Mouse (Mus musculus): ENCODE data around the gene Zgrf1. TPM values are rescaled to one million over a fixed set of nuclear protein-coding genes. Genes with fewer than 3 reads are reported as not detected.
A peak's percentile ranks its signal among the peaks of the same experiment; 100 is the strongest.

Zgrf1 gene
- total and polyA plus RNA-seq, 2 experiments from 2014 or later, result 1.3 to 3.8 TPM

GRCm38 (mm10) chr3:127539193-127539592 is 14.1 kb upstream of the Zgrf1 start:
- no peaks in the 10 kb centered on the region for H3K27me3 ChIP-seq (ENCODE audit: insufficient read depth, low read length)
- ATAC-seq (no peak), DNase-seq (no peak)
- no peak overlapping the region for H3K4me2 ChIP-seq (ENCODE audit: low read depth)
- no peaks in the 10 kb centered on the region for H3K4me1 ChIP-seq (ENCODE audit: insufficient read depth)
- WGBS, result 72% methylated on average over 6 of the region's 6 CpGs
- H3K27ac ChIP-seq (ENCODE audit: low read depth, low read length), result no peak overlapping the region
- no peak overlapping the region for H3K9ac ChIP-seq
- no peaks in the 10 kb centered on the region for H3K9me3 ChIP-seq (ENCODE audit: low read length)
- no peak for TF ChIP-seq CTCF (IDR thresholded peaks at IDR 0.05; ENCODE audit: low read depth)
- no peak overlapping the region for H3K4me3 ChIP-seq (ENCODE audit: low read depth, low read length)
- H3K36me3 ChIP-seq (ENCODE audit: insufficient read depth), result peaks cover 19% of the 10 kb centered on the region

- WGBS, result 78% methylated on average over 4 of the region's 4 CpGs
- H3K4me1 ChIP-seq (ENCODE audit: insufficient read depth), result no peaks in the 10 kb centered on the region
- no peaks in the 10 kb centered on the region for H3K27me3 ChIP-seq (ENCODE audit: insufficient read depth, low read length)
- no peak overlapping the region for H3K4me2 ChIP-seq (ENCODE audit: low read depth)
- ATAC-seq, result no peak
- no peak overlapping the region for H3K4me3 ChIP-seq (ENCODE audit: low read depth, low read length)
- no peak overlapping the region for H3K9ac ChIP-seq
- H3K27ac ChIP-seq (ENCODE audit: low read depth, low read length), result no peak overlapping the region
- no peak for DNase-seq
- peaks cover 29% of the 10 kb centered on the region for H3K36me3 ChIP-seq (ENCODE audit: insufficient read depth)
- no peak for TF ChIP-seq CTCF (IDR thresholded peaks at IDR 0.05; ENCODE audit: low read depth)
- H3K9me3 ChIP-seq (ENCODE audit: low read length), result no peaks in the 10 kb centered on the region
Measured at GRCm38 (mm10) chr3:127543976-127544375, 9.3 kb upstream of the Zgrf1 start.

GRCm38 (mm10) chr3:127544610-127545121 is 8.6 kb upstream of the Zgrf1 start:
- H3K4me2 ChIP-seq (ENCODE audit: low read depth), result no peak overlapping the region
- WGBS, result 21% methylated on average over 5 of the region's 5 CpGs
- H3K9ac ChIP-seq, result no peak overlapping the region
- H3K4me3 ChIP-seq (ENCODE audit: low read depth, low read length), result no peak overlapping the region
- H3K27me3 ChIP-seq (ENCODE audit: insufficient read depth, low read length), result no peaks in the 10 kb centered on the region
- no peak overlapping the region for H3K27ac ChIP-seq (ENCODE audit: low read depth, low read length)
- DNase-seq (no peak), ATAC-seq (no peak)
- no peaks in the 10 kb centered on the region for H3K4me1 ChIP-seq (ENCODE audit: insufficient read depth)
- TF ChIP-seq CTCF (IDR thresholded peaks at IDR 0.05; ENCODE audit: low read depth), result no peak
- no peaks in the 10 kb centered on the region for H3K9me3 ChIP-seq (ENCODE audit: low read length)
- peaks cover 25% of the 10 kb centered on the region for H3K36me3 ChIP-seq (ENCODE audit: insufficient read depth)

GRCm38 (mm10) chr3:127547882-127548281 is 5.4 kb upstream of the Zgrf1 start:
- H3K36me3 ChIP-seq (ENCODE audit: insufficient read depth), result peaks cover 21% of the 10 kb centered on the region; the same call in 1 of the 2 replicates
- no peak overlapping the region for H3K4me3 ChIP-seq (ENCODE audit: low read depth, low read length)
- no peak overlapping the region for H3K9ac ChIP-seq
- peak; percentile 20 for DNase-seq
- no peak overlapping the region for H3K4me2 ChIP-seq (ENCODE audit: low read depth)
- 37% methylated on average over 5 of the region's 5 CpGs for WGBS
- H3K27ac ChIP-seq (ENCODE audit: low read depth, low read length), result no peak overlapping the region
- no peak for ATAC-seq
- no peaks in the 10 kb centered on the region for H3K4me1 ChIP-seq (ENCODE audit: insufficient read depth)
- H3K27me3 ChIP-seq (ENCODE audit: insufficient read depth, low read length), result no peaks in the 10 kb centered on the region
- peak; percentile 61 for TF ChIP-seq CTCF (IDR thresholded peaks at IDR 0.05; ENCODE audit: low read depth)
- no peaks in the 10 kb centered on the region for H3K9me3 ChIP-seq (ENCODE audit: low read length)

GRCm38 (mm10) chr3:127552434-127552972 is 786 bp upstream of the Zgrf1 start:
- Histone ChIP-seq H3K4me2 (ENCODE audit: low read depth) (peak overlapping the region; percentile 56), H3K9ac (peak overlapping the region; percentile 72), H3K9me3 (ENCODE audit: low read length) (no peaks in the 10 kb centered on the region), H3K4me3 (ENCODE audit: low read depth, low read length) (peak overlapping the region; percentile 87), H3K27me3 (ENCODE audit: insufficient read depth, low read length) (no peaks in the 10 kb centered on the region), H3K4me1 (ENCODE audit: insufficient read depth) (no peaks in the 10 kb centered on the region), H3K36me3 (ENCODE audit: insufficient read depth) (no peaks in the 10 kb centered on the region), H3K27ac (ENCODE audit: low read depth, low read length) (peak overlapping the region; percentile 94; the same call in 1 of the 2 replicates)
- no peak for ATAC-seq
- WGBS, result 7% methylated on average over 11 of the region's 13 CpGs
- no peak for DNase-seq
- TF ChIP-seq CTCF (IDR thresholded peaks at IDR 0.05; ENCODE audit: low read depth), result no peak

- TF ChIP-seq CTCF (IDR thresholded peaks at IDR 0.05; ENCODE audit: low read depth), result no peak
- Histone ChIP-seq H3K36me3 (ENCODE audit: insufficient read depth) (no peaks in the 10 kb centered on the region), H3K4me1 (ENCODE audit: insufficient read depth) (no peaks in the 10 kb centered on the region), H3K9me3 (ENCODE audit: low read length) (no peaks in the 10 kb centered on the region), H3K4me3 (ENCODE audit: low read depth, low read length) (peak overlapping the region; percentile 87), H3K9ac (peak overlapping the region; percentile 42; the same call in 1 of the 2 replicates), H3K27me3 (ENCODE audit: insufficient read depth, low read length) (no peaks in the 10 kb centered on the region), H3K4me2 (ENCODE audit: low read depth) (peak overlapping the region; percentile 71), H3K27ac (ENCODE audit: low read depth, low read length) (no peak overlapping the region)
- ATAC-seq (no peak), DNase-seq (no peak)
- 0% methylated on average over 4 of the region's 4 CpGs for WGBS
Measured at GRCm38 (mm10) chr3:127553720-127554043, 393 bp downstream of the Zgrf1 start.

- DNase-seq (peak; percentile 60), ATAC-seq (no peak)
- H3K27me3 ChIP-seq (ENCODE audit: insufficient read depth, low read length), result no peaks in the 10 kb centered on the region
- peak; percentile 57; the same call in 1 of the 2 replicates for TF ChIP-seq CTCF (IDR thresholded peaks at IDR 0.05; ENCODE audit: low read depth)
- H3K4me3 ChIP-seq (ENCODE audit: low read depth, low read length), result no peak overlapping the region
- H3K9ac ChIP-seq, result no peak overlapping the region
- no peaks in the 10 kb centered on the region for H3K36me3 ChIP-seq (ENCODE audit: insufficient read depth)
- WGBS, result 42% methylated on average over 5 of the region's 5 CpGs
- H3K9me3 ChIP-seq (ENCODE audit: low read length), result no peaks in the 10 kb centered on the region
- H3K27ac ChIP-seq (ENCODE audit: low read depth, low read length), result no peak overlapping the region
- H3K4me1 ChIP-seq (ENCODE audit: insufficient read depth), result no peaks in the 10 kb centered on the region
- H3K4me2 ChIP-seq (ENCODE audit: low read depth), result no peak overlapping the region
Measured at GRCm38 (mm10) chr3:127554723-127555122, 1.4 kb downstream of the Zgrf1 start.
